Mouse (Mus musculus): ENCODE data around the gene Kpna7. TPM values are rescaled to one million over a fixed set of nuclear protein-coding genes. Genes with fewer than 3 reads are reported as not detected.
"Not testable (repeated sequence)": the region's sequence is repeated elsewhere in the genome, so short reads cannot be mapped to it uniquely, and the experiment has no call there.

Kpna7 gene
- total RNA-seq (2021) = not detected

DNA sequence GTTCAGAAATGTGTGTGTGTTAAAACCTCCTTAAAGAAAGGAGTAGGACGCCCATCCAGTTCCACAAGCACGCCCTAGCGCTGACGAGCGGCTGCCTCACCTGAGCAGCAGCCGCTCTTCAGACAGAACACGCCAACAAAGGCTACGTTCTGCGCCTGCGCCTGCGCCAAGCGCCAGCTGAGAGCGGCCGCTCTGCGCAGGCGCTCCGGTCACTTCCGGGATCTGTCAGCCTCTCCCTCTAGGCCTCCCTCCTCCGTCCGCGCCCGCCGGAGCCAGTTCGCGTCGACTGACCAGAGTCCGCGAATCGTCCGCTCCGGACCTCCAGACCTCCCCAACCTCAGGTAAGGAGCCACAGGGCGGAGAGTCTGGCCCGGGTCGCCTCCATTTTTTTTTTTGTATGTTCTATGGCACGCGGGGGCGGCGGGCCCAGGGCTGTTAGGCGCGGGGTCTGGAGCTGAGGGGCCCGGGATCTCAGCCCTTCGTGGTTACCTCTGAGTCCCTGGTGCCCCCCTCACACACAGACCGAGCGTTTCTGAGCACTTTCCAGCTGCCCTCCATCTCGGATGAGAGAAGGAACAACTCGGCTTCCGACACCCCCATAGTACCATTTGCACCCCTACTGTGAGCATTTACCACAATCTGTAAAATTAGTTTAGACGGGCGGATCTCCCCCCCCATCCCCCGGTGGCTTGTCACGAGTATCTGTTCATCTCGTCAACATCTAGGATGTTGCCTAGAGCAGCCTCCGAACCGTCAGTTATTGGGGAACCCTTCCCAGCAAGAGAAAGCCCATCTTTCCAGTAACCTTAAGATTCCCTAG, at the start of gene Kpna7, which contains the start of gene Arpc1a:
Kpna7 (minus strand) TSS at position 399 of the 820 bp plus-strand sequence.
Arpc1a (plus strand) TSS at position 199 of the 820 bp plus-strand sequence.
- peak; percentile 77 to 87 for DNase-seq (ENCODE audit: extremely low spot score in 1 of 2, low spot score in 1 of 2)

DNA sequence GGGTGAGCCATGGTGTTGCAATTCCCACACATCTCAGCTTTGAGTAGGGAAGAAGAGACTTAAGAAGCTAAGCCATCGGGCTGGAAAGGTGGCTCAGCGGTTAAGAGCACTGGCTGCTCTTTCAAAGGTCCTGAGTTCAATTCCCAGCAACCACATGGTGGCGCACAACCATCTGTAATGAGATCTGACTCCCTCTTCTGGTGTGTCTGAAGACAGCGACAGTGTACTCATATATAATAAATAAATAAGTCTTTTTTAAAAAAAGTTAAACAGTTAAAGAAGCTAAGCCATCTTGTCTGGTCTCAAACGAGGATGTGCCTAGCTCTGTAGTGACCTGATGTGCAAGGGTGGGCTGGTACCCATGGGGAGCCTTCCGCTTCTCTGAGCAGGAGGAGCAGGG, 49.4 kb upstream of the Kpna7 start:
- not testable (repeated sequence) for DNase-seq (ENCODE audit: extremely low spot score in 1 of 2, low spot score in 1 of 2)

DNA sequence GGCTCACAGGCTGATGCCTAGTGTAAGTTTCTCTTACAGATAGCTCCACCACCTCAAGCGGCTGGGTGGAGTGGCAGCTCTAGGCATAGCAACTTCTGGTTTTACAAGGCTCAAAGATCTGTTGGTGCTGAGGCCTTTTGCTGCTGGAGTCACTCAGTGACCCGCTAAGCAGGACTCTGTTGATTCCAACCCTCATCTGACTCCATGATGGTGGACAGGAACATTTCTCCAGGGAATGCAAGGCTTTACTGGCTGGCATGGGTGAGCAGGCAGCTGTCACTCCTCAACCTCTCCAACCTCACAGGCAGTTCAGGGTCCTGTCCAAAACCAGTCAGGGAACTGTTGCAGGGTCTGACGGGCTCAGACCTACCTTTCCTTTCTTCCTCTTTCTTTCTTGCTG, 47.2 kb upstream of the Kpna7 start:
- DNase-seq (ENCODE audit: extremely low spot score in 1 of 2, low spot score in 1 of 2) = no peak

DNA sequence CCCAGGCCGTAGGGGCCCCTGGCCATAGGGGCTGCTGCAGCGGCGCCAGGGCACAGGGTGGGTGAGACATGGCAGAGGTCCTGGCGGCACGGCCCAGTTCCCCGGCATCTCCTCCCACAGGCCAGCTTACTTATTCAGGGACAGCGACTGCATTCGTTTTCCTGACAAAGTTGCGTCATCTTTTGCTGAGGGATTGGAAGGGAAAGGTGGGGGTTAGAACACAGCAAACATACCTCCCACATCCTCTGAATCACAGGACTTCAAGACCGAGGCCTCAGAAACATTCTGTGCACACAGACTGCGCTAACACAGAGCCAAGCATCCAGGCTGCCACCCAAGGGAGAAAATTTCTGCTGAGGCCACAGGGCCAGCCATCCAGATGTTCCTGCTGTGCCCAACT, 46.4 kb upstream of the Kpna7 start:
- DNase-seq (ENCODE audit: extremely low spot score in 1 of 2, low spot score in 1 of 2) = no peak

DNA sequence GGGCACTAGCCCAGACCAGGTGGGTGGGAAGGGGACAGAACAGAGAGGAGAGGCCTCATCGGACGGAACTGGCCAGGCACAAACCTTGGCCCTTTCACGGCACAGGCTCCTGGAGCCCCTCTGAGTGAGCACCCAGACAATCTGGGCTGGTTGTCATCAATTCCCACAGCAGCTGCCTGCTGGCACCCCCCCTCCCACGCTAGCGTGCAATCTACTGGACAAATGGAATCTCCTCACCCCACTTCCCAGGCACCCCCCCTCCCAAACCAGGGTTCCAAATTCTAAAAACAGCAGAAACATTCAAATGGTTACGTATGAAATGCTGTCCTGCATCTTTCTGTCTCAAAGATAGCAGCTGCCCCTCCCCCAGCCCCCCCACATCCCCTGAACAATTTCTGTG, 45.9 kb upstream of the Kpna7 start:
- not testable (repeated sequence) for DNase-seq (ENCODE audit: extremely low spot score in 1 of 2, low spot score in 1 of 2)

DNA sequence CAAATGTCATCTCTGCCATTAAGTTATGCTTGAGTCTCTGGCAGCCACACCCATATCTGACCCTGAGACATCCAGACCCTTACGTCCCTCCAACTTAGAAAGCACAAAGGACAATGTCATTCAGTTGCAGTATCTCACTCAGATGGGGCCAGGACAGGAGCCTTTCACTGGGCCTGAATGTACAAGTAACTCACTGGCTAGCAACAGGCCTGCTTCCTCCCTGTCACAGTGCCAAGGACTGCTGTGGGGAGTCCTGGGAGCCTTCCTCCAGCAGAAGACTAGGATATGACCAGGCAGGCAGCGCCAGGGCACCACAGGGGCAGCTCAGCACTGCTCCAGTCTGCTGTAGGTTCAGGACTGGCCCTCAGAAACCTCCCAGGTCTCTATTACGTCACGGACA, 45.3 kb upstream of the Kpna7 start:
- DNase-seq (ENCODE audit: extremely low spot score in 1 of 2, low spot score in 1 of 2) = no peak

DNA sequence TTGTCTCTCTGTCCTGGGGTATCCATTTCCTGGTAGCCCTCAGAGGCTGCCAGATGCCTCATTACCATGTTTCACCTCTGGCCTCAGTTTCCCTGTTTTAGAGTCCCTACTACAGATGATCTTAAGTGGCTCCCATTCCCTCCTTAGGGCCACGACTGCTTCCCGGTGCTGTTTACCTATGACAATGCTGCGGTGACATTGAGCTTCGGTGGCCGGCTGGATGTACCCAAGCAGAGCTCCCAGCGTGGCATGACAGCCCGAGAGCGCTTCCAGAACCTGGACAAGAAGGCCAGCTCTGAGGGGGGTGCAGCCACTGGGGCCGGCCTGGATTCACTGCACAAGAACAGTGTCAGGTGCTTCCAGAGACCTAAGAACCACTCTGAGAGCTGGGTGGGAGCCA, 42.8 kb upstream of the Kpna7 start:
- no peak for DNase-seq (ENCODE audit: extremely low spot score in 1 of 2, low spot score in 1 of 2)

DNA sequence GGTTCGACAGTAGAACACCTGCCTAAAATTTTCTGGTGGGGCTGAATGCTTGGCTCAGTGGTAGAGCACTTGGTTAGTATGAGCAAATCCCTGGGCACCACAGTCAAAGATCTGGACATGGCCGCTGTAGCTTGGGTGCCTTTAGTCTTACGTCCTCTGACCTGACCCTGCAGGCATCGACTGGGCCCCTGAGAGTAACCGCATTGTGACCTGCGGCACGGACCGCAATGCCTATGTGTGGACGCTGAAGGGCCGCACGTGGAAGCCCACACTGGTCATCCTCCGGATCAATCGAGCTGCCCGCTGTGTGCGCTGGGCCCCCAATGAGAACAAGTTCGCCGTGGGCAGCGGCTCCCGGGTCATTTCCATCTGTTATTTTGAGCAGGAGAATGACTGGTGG, 39.6 kb upstream of the Kpna7 start:
- DNase-seq (ENCODE audit: extremely low spot score in 1 of 2, low spot score in 1 of 2) = no peak

DNA sequence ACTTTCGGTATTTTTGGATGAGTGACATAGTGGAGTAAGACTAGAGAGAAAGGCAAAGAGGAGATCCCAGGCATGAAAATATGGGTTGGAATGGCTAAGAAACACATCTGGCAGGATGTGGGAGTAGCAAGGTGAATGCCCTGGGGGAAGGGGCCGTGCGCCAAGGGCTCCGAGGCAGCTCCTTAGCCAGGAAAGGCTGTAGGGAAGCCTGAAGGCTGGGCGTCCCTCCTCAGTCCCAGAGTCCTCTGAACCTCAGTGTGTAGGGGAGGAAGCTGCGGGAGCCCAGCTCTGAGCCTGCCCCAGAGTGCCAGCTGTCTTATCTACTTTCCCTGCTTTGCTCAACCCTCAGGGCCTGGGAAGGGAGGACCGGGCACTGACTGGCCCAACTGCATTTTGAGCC, 37.1 kb upstream of the Kpna7 start:
- no peak for DNase-seq (ENCODE audit: extremely low spot score in 1 of 2, low spot score in 1 of 2)

DNA sequence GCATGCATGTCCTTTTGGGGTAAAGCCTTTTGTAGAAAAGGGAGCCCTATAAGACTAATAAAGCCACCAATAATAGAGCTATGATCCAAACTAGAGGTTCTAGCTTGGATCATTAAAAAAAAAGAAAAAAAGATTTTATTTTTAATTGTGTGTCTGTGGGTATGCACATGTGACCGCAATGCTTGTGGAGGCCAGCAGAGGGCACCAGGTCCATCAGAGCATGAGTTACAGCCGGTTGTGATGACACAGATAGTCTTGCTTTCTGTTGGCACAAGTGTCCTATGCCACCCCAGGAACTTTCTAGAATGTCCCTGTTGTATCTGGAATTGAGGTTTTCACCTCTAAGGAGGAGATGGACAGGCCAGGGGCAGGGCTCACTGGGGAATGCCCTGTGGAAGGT, 35.6 kb upstream of the Kpna7 start:
- DNase-seq (ENCODE audit: extremely low spot score in 1 of 2, low spot score in 1 of 2) = no peak

DNA sequence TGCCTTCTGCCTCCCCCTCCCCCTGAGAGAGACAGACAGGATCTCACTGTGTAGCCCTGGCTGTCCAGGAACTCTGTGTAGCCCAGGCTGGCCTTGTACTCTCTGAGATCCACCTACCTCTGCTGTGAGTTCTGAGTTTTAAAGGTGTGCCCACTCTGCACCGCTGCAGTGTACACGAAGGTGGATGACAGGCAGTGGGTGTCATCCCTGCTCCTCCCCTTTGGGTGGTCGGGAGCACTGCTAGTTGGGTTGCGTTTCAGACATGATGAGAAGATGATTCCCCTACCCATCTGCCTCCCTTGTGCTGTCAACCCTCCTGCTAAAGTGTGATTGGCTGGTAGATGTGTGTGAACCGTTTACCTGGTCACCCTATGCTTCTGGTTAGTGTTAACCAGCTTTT, 34.6 kb upstream of the Kpna7 start:
- no peak for DNase-seq (ENCODE audit: extremely low spot score in 1 of 2, low spot score in 1 of 2)

DNA sequence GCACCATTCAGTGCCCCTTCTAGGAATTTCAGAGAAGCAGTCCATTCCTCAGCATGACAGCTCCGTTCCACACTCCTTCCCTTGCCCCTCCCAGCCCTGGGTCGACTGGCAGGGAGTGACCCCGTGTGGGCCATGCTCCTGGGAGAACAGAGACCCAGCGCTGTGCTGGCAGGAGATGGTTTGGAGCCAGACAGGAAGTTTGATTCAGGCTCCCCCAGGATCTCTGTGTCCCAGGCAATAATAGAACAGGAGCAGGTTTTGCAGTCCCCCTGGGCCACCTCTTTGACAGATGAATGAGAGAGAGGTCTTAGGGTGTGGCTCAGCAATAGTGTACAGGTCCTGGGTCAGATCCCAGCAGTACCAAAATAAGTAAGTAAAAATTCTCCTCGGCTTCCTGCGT, 34.2 kb upstream of the Kpna7 start:
- no peak for DNase-seq (ENCODE audit: extremely low spot score in 1 of 2, low spot score in 1 of 2)

DNA sequence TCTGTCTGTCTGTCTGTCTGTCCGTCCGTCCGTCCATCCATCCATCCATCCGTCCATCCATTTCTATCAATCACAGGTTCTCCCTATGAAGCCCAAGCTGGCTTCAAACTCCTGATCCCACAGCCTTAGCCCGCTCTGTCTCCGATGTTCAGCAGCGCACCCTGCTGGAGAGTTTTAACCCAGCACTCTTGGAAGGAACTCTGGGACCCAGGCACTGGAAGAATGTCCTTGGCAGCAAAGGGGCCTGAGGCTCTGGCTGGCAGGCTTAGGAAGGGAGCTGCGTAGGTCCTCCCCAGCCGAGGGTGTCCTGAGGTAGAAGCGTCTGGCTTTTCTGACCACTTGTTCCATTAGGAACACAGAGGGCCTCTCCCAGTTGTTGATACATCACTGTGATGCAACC, 33.1 kb upstream of the Kpna7 start:
- DNase-seq (ENCODE audit: extremely low spot score in 1 of 2, low spot score in 1 of 2) = peak in 1 of 2 experiments; percentile 71

DNA sequence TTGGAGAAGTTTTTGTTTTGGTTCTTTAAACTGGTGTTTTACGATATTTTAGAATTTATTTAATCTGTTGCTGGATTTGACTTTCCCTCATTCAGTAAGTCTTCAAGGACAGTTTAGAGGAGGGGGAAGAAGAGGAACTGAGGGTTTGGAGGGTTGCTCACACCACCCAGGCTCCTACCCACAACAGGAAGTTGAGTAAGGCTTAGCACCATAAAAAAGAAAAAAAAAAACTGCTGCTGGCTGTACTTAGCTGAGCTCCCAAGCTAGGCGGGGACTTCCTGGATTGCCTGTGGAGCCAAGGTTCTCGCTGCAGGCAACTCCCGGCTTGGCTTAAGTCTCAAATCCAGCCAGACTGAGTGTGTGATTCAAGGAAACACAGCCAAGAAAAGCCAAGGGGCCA, 32.5 kb upstream of the Kpna7 start:
- no peak for DNase-seq (ENCODE audit: extremely low spot score in 1 of 2, low spot score in 1 of 2)

DNA sequence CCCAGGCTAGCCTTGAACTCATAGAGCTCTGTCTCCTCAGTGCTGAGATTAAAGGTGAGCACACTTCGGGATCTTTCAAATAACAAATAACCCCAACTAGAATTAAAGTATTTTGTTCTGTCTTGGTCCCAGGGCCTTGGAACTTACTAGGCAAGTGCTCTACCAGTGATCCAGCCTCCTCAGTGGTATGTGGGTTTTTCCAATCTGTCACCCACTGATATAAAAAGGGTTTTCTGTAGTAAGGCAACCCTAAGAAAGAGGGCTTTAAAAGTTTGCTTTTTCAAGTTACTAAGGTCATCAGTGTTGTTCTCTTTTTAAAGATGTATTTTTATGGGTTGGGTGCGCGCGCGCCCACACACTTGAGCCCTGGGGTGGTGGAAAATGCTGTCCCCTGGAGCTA, 31.9 kb upstream of the Kpna7 start:
- no peak for DNase-seq (ENCODE audit: extremely low spot score in 1 of 2, low spot score in 1 of 2)

DNA sequence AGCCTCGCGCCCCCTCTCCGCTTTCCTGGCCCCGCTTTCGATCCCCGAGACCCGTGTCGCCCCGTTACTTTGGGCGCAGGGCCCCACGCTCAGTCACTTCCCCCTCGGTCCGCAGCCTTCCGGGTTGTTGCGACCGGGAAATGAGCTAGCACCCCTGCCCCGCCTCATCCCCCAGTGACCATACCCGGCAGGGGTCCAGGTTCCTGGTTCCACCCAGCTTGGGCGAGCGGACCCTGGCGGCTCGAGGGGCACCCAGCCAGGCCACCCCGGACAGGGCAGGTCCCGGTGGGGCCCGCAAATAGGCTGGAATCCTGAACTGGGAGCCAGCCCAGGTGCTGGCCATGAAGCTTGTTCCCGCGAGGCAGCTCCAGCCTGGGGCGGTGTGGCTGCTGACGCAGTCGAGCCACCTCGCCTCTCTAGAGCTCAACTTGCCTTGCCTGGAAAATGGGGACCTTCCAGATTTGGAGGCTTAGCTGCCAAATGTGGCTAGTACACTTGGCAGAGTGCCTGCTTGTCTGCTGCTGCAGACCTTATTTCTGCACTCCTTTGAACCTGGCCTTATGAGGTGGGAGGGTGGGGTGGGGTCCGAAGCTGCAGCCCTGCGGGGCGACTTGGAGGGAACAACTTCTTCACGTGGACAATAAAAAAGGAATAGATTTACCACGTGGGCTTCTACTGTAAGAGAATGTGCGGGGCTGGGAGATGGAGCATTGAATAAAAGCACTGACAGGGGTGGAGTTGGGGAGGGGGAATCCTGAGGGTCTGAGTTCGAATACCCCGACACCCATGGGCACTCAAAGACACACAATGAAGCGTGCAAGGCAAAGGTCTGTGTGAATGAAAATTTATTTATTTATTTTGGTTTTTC, 31.0 kb upstream of the Kpna7 start:
- no peak for DNase-seq (ENCODE audit: extremely low spot score in 1 of 2, low spot score in 1 of 2)

DNA sequence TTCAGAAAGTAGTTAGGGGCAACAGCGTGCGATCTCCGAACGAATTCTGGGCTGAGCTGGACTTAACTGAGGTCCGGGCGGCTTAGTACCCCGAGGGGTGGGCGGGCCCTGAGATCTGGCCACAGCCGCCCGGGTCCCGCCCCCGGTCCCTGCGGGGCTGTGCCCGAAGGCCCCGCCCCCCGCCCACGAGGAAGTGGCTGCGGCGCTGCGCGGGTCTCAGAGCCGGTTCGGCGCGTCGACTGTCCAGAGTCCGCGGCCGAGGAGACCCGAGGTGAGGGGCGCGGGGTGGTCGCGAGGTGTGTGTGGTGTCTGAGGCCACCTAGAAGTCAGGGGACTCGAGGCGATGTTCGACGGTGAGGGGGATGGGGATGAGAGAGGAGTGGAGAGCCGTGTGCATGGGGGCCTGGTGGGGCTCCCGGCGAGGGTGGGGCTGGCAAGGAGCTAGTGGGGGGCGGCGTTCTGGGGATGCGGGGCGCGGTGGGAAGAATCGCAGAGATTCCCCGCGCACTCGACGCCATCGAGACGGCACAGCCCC, 30.3 kb upstream of the Kpna7 start, which contains the start of gene Arpc1b:
Arpc1b (plus strand) TSS at position 145 of the 535 bp plus-strand sequence.
- DNase-seq (ENCODE audit: extremely low spot score in 1 of 2, low spot score in 1 of 2) = no peak

DNA sequence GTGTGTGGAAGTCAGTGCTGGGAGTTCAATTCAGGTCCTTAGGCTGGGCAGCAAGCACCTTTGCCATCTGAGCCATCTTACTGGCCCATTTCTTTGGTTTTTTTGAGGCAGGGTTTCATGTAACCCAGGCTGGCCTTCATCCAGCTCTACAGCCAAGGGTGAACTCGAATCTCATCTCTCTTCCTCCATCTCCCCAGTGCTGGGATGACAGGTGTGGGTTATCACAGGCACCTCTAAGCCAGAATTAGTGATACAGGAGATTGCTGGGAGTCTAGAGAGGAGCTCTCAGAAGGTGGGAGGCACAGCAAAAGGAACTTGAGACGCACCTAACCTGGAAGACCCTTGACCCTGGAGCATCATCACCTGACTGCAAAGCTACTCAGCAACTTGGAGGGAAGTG, 29.6 kb upstream of the Kpna7 start:
- no peak for DNase-seq (ENCODE audit: extremely low spot score in 1 of 2, low spot score in 1 of 2)

DNA sequence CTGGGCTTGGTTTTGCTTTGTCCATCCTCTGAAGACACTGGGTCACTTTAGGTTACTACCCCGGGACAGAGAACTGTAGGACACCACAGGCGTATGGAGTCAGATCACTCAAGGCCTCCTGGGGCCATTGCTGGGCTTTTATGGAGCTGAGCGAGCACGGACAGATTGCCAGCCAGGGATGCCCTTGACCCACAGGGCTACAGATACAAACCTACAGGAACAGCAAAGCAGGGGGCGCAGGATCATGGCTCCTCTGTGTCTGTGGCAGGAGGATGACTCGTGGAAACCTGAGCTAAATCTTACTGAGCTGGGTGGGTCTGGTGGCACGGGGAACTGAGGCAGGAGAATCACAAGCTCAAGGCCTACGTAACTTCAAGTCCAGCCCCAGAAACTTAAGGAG, 28.7 kb upstream of the Kpna7 start:
- DNase-seq (ENCODE audit: extremely low spot score in 1 of 2, low spot score in 1 of 2) = no peak

DNA sequence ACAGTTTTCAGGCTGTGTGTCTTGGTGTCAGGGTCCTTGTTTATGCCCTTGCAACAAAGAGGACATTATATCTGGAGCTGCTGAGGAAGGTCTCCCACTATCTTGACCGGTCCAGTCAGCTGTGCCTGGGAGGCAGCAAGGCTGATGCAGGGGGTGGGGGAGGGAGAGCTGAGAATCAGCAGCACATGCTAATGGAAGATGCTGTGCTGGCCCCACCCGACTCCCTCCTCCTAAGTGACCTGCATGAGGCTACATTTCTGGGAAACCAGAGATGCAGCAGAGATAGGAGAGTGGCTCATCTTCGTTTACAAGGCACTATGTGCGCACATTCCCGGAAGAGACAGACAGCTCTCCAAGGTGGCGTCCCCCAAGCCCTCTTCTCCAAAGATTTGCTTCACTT, 26.6 kb upstream of the Kpna7 start:
- DNase-seq (ENCODE audit: extremely low spot score in 1 of 2, low spot score in 1 of 2) = no peak

DNA sequence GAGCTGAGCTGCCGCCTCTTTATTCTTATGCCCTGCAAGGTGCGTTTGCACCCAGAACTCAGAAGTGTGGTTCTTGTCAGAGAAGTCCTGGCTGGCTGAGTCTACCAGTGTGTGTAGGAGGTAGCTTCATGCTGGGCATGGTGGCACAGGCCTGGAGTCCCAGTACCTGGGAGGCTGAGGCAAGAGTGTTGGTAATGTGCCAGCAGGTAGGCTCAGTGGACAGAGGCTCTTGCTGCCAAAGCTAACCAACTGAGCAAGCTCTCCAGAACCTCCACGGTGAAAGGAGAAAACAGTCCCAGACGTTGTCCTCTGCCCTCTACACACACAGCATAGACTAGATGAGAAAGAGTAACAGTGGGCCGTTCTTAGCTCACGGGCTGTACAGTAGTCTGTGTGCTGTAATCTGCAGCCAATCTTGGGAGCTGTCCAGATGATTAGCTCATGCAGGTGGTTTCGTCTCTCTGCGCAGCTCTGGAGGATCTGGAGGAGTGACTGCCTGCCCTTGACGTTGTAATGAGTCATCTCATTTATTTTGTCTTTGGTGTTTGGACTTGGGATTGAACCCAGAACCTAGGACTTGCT, 22.0 kb upstream of the Kpna7 start:
- no peak for DNase-seq (ENCODE audit: extremely low spot score in 1 of 2, low spot score in 1 of 2)
